Mouse (Mus musculus) lung, adult 2 months (tissue): ENCODE measurements around the gene Grm8.

Experiments
- CTCF ChIP-seq: fragments of 200-500 bp; IDR thresholded peaks from 2 replicates; pipeline ENCODE4 v1.5.1; 2011; ENCODE audit warnings: mild to moderate bottlenecking, low read length, control low read depth; ENCODE audit not compliant: insufficient read depth
- POLR2A ChIP-seq: fragments of 200-500 bp; IDR thresholded peaks from 2 replicates; pipeline ENCODE4 v1.6.1; 2011; ENCODE audit warnings: low read depth, mild to moderate bottlenecking, control low read depth, low read length, borderline replicate concordance; ENCODE audit errors: extremely low read depth

GRCm38 (mm10) chr6:27901396-27901795, 233.6 kb downstream of the Grm8 start:
- TF ChIP-seq POLR2A = no peak
- no peak for TF ChIP-seq CTCF
